Mouse (Mus musculus): Measurements from ENCODE around the gene Rpl7l1.
"Not testable (repeated sequence)": the region's sequence is repeated elsewhere in the genome, so short reads cannot be mapped to it uniquely, and the experiment has no call there.

The Rpl7l1 gene

GRCm38 (mm10) chr17:46782341-46783221 lies at the start of gene Rpl7l1:
TSS of gene Rpl7l1 (minus strand) at chr17:46782672.
- DNase-seq (ENCODE audit: low spot score in 2 of 2) = peak; percentile 94 to 95

DNA sequence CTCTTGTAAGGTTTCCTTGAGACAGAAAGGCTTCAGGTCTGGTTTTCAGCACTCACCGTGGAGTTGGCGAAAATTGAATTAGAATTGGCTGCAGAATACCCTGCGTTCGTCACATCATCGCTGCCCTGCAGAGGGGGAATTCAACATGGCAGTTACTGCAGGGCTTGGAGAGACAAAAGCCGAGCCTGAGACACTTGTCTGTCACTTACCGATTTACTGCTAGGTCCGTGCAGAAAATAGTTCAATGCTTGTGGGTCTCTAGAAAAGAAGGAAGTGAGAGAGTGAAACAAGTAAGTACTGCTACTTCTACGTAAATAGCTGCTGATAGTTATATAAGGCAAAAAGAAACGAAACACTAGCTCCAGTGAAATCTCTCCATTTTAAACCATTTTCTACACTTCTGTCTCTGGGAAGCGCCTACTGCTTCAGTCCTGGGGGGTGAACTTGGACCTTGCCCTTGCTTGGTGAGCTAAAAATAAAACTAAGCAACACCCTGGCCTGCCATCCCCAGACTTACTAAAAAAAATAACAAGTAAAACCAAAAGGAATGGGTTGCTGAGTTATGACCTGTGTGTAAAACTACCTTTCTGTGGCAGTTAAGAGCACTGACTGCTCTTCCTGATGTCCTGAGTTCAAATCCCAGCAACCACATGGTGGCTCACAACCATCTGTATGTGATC lies 47.5 kb upstream of the Rpl7l1 start:
- DNase-seq (ENCODE audit: low spot score in 2 of 2) = no peak

- no peak for DNase-seq (ENCODE audit: low spot score in 2 of 2)
These were observed 46.5 kb upstream of the Rpl7l1 start for GRCm38 (mm10) chr17:46828935-46829334.

GRCm38 (mm10) chr17:46823091-46823490 lies 40.6 kb upstream of the Rpl7l1 start:
- DNase-seq (ENCODE audit: low spot score in 2 of 2) = no peak

GRCm38 (mm10) chr17:46820628-46821027 lies 38.2 kb upstream of the Rpl7l1 start:
- DNase-seq (ENCODE audit: low spot score in 2 of 2) = no peak

- DNase-seq (ENCODE audit: low spot score in 2 of 2) = peak in 1 of 2 experiments; percentile 22
These were observed 35.3 kb upstream of the Rpl7l1 start for GRCm38 (mm10) chr17:46817734-46818158.

DNA sequence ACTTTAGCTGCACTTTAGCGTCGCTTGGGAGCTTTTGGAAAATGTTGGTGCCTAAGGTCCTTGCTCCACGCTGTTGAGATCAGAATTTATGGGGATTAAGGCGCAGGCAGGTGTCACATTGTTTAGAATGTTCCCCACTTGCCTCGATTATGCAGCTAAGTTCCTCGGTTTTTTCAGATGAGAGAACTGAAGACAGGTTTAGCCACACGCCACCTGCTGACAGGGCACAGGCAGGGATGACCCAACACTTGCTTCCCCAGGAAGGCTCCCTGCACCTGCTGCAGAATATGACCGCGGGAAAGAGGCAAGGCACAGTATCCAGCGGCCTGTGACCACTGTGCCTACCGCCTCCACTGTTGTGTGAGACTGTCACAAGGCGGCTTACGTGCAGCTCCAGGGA lies 33.8 kb upstream of the Rpl7l1 start:
- no peak for DNase-seq (ENCODE audit: low spot score in 2 of 2)

GRCm38 (mm10) chr17:46814497-46814896 lies 32.0 kb upstream of the Rpl7l1 start:
- DNase-seq (ENCODE audit: low spot score in 2 of 2) = no peak

DNA sequence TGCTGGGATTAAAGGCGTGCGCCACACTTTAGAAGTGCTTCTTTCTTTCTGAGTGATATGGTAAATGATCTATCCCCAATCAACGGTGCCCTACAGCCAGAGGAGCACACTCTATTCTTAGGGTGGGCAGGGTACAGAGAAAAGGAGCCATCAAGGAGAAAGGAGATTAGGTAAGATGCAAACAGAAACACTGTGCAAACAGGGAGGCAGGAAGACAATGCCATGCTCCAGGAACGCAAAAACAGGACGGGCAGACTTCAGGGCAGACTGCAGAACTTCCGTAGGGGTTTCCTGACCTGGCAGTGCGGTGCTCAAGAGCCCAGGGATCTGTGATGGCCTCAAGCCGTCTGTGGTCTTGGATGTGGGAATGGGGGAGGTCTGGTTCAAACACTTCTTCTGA lies 31.2 kb upstream of the Rpl7l1 start:
- DNase-seq (ENCODE audit: low spot score in 2 of 2) = no peak

DNA sequence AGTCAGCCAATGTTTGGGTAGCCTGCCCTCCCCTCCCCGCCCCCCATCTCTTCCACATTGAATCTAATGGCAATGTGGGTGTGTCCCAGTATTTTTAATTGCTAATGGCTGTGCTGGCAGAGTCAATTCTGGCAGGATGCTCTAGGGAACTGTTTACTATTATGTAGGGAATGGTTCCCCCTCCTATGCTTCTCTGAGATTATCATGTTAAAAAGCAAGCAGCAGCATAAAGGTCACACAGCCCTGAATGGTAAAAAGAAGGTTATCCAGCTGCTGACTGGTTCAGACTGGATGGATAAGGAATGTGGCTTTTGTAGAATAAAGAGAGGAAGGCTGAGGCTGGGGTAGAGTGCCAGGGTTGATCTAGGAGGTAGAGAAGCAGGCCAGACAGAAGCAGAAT lies 30.0 kb upstream of the Rpl7l1 start:
- no peak for DNase-seq (ENCODE audit: low spot score in 2 of 2)

- DNase-seq (ENCODE audit: low spot score in 2 of 2) = no peak
These were observed 28.2 kb upstream of the Rpl7l1 start for GRCm38 (mm10) chr17:46810672-46811071.

DNA sequence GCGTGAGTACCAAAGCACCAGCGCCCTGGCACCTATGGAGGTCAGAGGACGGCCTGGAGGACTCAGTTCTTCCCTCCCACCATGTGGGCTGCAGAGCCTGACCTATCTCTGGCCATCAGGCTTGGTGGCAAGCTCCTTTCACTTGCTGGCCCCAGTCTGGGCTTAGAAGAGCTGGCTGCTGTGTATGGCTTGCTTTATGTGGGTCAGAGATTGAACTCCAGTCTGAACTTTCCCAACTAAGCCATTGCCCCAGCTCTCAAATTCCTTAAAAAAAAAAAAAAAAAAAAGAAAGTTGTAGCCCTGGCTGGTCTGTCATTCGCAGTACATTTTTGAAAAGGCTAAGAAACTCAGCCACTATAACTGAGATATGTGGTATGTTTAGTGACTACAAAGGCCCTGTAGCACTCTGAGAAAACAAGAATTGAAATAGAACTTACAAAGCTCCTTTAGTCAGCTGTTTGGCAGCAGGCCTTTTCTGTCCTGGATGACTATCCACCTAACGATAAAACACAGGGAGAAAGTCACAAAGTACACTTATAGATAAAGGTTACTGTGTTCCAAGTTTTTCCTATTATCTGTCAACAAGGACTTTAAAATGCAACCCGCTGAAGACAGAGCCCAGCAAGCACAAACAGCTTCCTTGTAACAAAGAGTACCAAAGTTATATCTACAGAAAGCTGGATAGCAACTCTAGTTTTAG lies 26.8 kb upstream of the Rpl7l1 start:
- no peak for DNase-seq (ENCODE audit: low spot score in 2 of 2)

DNA sequence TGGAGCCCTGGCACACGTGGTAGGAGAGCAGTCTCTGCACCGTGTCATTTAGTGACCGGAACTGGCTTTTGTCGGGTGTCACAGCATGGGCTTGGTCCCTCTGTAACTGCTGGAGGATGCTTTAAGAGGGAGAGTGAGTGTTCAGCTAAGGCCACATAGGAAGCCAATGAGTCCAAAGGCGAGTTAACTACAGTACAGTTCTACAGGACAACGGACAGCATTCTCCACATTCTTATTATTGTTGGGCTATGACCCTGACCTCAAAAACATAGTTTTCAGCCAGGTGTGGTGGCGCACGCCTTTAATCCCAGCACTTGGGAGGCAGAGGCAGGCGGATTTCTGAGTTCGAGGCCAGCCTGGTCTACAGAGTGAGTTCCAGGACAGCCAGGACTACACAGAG lies 25.9 kb upstream of the Rpl7l1 start:
- DNase-seq (ENCODE audit: low spot score in 2 of 2) = no peak

DNA sequence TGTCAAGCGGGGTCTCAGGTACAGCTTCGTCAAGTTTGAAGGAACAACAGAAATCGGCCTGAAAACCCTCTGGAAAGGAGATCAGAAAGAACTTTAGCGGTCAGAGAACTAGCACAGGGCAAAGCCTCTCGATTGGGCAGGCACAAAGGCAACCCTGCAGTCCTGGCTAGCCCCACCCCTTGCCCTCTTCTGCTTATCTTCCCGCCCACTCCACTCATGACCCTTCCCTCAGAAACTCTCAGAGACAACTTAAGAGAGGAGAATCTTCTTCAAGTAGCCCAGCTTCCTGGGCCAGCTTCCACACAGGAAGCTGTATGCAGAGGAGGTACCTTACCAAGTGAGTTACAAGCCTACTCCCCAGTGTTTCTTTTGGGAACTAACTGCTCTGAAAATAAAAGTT lies 19.3 kb upstream of the Rpl7l1 start:
- DNase-seq (ENCODE audit: low spot score in 2 of 2) = no peak

DNA sequence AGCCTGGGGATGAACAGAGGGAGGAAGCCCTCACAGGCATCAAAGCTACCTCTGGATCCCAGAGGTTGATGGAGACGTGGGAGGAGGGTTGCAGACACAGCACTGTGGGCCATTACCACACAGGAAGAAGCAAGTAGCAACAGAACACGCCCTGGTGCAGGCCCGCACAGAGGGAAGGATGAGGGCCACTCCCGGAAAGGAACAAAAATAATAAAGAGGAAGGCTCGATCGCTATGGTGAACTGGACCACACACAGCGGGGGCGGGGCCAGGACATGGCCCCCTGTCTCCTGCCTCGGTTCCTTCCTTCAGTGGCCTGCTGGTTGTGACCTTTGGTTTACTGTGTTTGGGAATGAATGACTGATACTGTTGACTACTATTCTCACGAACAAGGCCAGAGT lies 17.2 kb upstream of the Rpl7l1 start:
- no peak for DNase-seq (ENCODE audit: low spot score in 2 of 2)

DNA sequence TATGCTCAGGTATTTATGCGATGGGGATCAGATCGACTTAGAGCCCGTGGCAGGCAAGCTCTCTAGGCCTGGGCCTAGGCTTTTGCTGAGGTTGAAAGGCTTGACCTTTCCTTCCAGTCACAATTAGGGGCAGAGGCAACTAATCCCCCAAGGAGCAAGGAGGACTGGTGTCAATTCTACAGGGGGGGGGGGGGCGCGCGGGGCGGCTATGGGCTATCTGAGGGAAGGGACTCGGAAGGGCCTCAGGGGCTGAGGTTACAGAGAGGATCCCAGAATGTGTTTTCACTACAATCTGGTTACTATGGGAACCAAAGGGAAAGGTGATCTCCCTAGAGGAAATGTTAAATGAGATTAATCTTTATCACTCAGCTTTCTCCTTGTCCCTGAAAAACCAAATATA lies 14.9 kb upstream of the Rpl7l1 start:
- no peak for DNase-seq (ENCODE audit: low spot score in 2 of 2)

DNA sequence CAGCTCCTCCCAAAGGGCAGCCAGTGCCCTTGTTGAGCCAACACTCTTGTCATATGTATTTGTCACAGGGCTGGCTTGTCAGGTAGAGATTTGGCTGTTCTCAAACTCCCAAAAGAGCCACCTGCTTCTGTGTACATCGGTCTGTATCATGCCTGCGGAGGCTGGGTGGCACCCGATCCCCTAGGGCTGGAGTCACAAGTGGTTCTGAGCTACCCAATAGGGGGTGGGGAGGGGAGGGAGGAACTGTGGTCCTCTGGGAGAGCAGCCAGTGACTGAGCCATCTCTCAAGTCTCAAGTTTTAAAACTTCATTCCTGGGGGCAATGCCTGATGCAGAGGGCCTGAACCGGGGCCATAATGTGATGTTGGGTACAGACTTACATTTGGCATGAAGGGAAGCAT lies 14.3 kb upstream of the Rpl7l1 start:
- no peak for DNase-seq (ENCODE audit: low spot score in 2 of 2)

DNA sequence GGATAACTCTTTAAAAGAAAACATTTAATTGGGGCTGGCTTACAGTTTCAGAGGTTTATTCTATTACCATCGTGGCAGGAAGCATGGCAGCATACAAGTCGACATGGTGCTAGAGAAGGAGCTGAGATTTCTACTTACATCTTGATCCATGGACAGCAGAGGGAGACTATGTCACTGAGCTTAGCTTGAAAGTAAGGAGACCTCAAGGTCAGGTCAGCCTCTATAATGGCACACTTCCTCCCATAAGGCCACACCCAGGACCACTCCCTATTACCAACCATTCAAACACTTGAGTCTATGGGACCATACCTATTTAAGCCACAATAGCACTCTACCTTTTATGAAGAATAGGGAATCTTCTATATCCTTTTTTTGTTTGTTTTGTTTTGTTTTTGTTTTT lies 10.5 kb upstream of the Rpl7l1 start:
- DNase-seq (ENCODE audit: low spot score in 2 of 2) = no peak

GRCm38 (mm10) chr17:46787974-46788373 lies 5.5 kb upstream of the Rpl7l1 start:
- not testable (repeated sequence) for DNase-seq (ENCODE audit: low spot score in 2 of 2)

GRCm38 (mm10) chr17:46786952-46787351 lies 4.5 kb upstream of the Rpl7l1 start:
- DNase-seq (ENCODE audit: low spot score in 2 of 2) = no peak

GRCm38 (mm10) chr17:46783222-46783565 lies 722 bp upstream of the Rpl7l1 start:
- DNase-seq (ENCODE audit: low spot score in 2 of 2) = no peak

DNA sequence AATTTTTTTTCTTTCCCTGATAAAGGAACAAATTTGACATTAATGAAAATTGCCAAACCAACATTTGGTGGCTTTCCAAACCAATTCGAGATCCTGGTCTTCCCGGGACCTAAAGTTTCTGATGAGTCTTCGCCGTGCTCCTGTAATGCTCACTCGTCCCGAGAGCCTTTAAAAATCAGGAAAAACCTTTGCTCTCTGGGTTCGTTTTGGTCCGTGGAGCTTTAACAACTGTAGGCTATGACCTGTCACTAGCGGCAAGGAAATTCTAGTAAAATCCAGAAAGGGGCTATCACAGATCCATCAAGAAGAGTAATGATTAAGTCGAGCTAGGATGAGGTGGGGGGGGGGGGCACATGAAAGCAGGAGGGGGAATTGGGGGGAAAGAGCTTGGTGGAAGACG lies 596 bp downstream of the Rpl7l1 start:
- no peak for DNase-seq (ENCODE audit: low spot score in 2 of 2)

- no peak for DNase-seq (ENCODE audit: low spot score in 2 of 2)
These were observed 6.4 kb downstream of the Rpl7l1 start for GRCm38 (mm10) chr17:46776087-46776486.

All from spleen, postnatal 10 days (tissue).